Mouse (Mus musculus) splenic B cell, adult 2 months (primary cell): ENCODE results near the gene Zfp90.
A peak's percentile ranks its signal among the peaks of the same experiment; 100 is the strongest.
"Not testable (repeated sequence)": the region's sequence is repeated elsewhere in the genome, so short reads cannot be mapped to it uniquely, and the experiment has no call there.

Experiments used
- DNase-seq: peaks from one replicate; pipeline ENCODE4 v3.0.0-alpha.2; 2011; ENCODE audit warnings: low read depth, low spot score
- H3K27me3 ChIP-seq: 2 replicates; pipeline ENCODE4 v1.6.1; 2012; ENCODE audit warnings: mild to moderate bottlenecking, low read length, moderate library complexity, mixed read lengths; ENCODE audit not compliant: control insufficient read depth, poor library complexity, insufficient read depth, severe bottlenecking
- H3K36me3 ChIP-seq: 2 replicates; pipeline ENCODE4 v1.6.1; 2012; ENCODE audit warnings: mild to moderate bottlenecking, low read length, moderate library complexity, mixed read lengths; ENCODE audit not compliant: control insufficient read depth, poor library complexity, insufficient read depth, severe bottlenecking

Gene Zfp90

DNA sequence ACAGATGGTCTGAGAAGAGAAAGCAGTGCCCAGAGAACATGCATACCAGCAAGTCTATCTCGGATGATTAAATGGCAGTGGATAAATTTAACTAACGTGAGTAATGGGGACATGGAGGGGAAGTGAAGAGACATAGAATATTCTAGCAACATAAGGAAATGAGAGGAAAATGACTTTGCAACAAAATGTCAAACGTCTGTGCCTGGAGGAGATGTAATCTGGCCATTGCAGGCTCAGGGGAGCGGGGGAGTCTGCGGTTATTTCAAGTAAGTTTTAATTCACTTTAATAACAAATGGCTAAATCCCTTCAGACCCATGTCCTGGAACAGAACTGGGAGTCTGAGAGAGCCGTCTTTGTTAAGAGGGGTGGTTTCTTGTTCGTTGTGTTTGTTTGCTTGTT, 5.1 kb upstream of the Zfp90 start:
- Histone ChIP-seq H3K27me3 (no peaks in the 10 kb centered on the region), H3K36me3 (no peaks in the 10 kb centered on the region)
- no peak for DNase-seq

DNA sequence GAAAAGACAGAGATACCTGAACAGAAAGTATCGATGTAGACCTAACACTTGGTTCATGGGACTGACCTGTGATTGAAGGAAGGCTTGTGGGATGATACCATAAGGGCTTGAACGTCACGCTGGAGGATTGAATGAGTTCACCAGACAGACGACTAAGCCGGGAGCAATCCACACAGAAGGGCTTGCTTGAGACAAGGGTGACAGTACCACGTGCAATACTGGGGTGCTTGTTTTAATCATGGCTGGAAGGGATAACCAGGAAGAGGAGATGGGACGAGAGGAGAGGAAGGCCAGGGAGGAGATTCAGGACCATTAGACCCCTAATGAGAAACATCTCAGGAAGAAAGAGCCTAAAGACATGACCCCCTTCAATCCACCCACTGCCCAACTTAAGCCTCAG, 4.6 kb upstream of the Zfp90 start:
- Histone ChIP-seq H3K36me3 (no peaks in the 10 kb centered on the region), H3K27me3 (no peaks in the 10 kb centered on the region)
- no peak for DNase-seq

DNA sequence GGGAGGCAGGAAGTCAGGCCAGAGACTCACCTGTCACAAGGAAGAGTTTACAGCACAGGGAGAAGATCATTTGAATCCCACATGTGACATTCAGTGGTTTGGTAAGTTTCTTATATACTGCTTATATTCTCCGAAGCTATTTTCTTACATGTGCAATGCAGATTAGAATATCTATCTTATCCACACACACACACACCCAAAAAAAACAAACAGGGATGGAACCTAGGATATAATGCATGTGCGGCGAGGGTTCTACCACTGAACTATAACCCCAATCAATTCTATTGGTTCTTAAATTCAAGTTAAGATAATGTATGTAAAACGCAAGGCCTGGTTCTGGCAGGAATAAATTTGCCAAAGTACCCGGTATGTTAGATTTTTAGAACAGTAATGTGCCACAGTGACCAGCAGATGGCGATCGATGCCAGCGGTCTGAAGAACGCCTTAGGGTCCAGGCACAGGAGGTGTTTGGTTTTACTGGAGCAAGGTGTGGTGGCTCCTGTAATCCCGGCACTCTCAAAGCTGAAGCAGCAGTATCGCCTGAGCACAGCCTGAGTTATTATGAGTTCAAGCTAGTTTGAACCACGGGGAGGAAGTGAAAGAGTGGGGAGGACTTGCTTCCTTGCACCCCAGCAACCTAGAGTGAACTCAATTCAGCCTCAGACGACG, 3.2 kb upstream of the Zfp90 start:
- Histone ChIP-seq H3K27me3 (no peaks in the 10 kb centered on the region), H3K36me3 (no peaks in the 10 kb centered on the region)
- DNase-seq = peak; percentile 73

DNA sequence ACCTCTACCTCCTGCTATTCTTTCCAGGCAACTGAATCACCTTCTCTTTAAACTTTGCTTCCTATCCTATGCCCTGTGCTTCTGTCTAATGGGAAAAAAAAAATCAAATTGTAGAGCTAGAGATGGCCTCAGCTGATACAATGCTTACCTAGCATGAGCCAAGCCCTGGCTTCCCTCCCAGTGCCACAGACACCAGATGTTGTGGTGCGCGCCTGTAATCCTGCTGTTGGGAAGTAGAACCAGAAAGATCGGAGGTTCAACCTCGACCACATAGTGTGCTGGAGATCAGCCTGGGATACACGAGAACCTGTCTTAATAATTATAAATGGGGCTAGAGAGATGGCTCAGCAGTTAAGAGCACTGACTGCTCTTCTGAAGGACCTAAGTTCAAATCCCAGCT, 2.6 kb downstream of the Zfp90 start:
- no peaks in the 10 kb centered on the region for H3K27me3 ChIP-seq
- no peak for DNase-seq
- peaks cover 11% of the 10 kb centered on the region for H3K36me3 ChIP-seq

DNA sequence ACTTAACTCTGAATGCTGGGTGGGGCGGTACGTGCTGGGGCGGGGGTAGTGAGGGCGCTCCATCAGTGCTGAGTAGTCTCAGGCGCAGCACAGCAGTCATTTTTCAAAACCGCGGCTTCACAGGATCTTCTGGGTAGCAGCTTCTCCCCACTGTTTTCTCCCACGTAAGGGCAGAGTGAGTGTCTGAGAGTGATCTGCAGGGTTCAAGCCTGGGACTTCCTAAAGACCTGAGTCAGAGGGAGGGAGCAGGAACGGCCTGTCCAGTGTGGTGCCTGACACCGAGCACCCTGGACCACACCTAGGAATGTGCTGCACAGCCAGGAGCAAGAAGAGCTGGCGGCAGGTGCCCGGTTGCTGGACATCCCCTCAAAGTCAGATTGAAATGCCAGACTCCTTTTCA, 16.0 kb downstream of the Zfp90 start:
- no peak for DNase-seq
- no peaks in the 10 kb centered on the region for H3K36me3 ChIP-seq
- no peaks in the 10 kb centered on the region for H3K27me3 ChIP-seq

DNA sequence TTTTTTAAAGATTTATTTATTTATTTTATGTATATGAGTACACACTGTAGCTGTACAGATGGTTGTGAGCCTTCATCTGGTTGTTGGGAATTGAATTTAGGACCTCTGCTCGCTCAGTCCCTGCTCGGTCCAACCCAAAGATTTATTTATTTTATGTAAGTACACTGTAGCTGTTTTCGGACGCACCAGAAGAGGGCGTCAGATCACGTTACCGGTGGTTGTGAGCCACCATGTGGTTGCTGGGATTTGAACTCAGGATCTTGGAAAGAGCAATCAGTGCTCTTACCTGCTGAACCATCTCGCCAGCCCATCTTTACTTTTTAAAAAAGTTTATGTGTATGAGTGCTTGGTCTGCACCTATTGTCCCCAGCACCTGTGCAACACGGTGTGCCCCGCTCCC, 16.8 kb downstream of the Zfp90 start:
- not testable (repeated sequence) for H3K27me3 ChIP-seq, DNase-seq, H3K36me3 ChIP-seq

DNA sequence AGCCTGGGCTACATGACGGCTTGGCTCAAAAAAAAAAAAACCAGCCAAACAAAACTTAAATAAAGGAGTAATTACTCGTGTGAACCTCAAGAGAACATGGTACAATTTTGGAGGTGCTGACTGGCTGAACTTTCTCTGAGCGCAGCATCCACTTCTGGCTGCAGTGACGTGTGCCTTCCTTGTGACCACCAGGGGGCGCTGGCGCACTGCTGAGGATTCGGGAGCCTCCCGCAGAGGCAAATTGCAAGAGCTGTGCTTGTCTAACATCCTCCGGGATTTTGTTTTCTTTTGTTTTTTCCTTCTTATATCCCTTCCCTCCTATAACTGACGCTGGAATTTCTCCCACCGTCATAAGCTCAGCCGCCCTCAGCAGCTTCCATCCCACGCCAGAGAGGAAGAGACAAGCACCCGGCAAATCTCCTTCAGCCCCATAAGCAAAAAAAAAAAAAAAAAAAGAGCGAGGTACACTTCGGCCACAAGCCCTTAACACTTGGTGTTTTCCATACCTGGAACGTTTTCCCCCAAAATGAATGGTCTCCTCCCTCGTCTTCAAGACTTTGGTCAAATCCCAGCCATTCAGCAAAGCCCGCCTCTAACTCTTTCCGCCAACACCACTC, 17.9 kb downstream of the Zfp90 start:
- Histone ChIP-seq H3K36me3 (no peaks in the 10 kb centered on the region), H3K27me3 (no peaks in the 10 kb centered on the region)
- peak; percentile 83 for DNase-seq

DNA sequence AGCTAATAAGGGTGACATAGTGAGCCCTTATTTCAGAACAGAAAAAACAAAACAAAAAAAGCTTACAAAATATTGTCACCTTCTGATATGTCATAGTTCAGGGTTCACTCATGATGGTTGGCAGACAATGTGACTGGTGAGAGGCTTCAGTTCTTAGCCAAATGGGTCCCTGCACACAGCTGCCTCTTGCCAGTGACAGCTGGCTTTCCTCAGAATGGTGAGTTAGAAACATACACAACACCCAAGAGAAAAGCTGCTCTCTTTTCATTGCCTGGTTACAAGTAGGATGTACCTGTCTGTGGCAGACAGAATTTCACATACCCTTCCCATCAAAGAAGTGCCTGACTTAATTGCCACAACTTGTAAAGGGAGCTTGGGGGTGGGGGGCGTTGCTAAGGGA, 18.5 kb downstream of the Zfp90 start:
- Histone ChIP-seq H3K27me3 (no peaks in the 10 kb centered on the region), H3K36me3 (no peaks in the 10 kb centered on the region)
- DNase-seq = no peak

DNA sequence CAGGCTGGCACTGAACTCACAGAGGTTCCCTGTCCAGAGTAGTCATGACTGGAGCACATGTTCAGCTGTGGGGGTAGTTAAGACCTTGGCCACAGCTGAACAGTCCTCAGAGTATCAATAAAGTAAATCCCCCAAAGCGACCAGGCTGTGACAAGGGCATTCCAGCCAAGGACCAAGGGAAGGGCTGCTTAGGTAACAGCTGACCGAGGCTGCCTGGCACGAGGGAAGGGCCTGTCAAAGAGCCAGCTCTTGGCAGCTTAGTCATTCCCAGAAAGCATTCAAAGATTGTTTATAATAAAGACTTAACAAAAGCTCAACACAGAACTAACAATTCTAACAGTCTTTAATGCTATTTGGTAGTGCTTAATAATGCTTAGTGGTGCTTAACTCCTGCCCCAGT, 22.7 kb downstream of the Zfp90 start:
- no peak for DNase-seq

DNA sequence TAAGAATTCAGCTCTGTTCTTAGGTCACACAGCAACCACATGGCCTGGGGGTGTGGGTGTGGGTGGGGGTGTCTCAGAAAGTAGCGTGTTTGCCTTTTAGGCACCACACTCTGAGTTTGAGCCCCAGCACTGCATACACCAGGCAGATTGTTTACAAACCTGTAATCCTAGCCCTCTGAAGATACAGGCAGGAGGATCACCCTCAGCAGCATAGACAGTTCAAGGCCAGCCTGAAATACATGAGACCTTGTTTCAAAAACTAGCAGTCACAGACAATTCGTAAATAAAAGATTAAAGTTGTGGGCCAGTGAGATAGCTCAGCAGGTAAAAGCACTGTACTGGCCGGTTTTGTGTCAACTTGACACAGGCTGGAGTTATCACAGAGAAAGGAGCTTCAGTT, 25.0 kb downstream of the Zfp90 start:
- no peaks in the 10 kb centered on the region for H3K27me3 ChIP-seq
- no peak for DNase-seq
- no peaks in the 10 kb centered on the region for H3K36me3 ChIP-seq

More for the DNA sequence above, 22.7 kb downstream of the Zfp90 start:
- H3K27me3 ChIP-seq = no peaks in the 10 kb centered on the region
- no peaks in the 10 kb centered on the region for H3K36me3 ChIP-seq

DNA sequence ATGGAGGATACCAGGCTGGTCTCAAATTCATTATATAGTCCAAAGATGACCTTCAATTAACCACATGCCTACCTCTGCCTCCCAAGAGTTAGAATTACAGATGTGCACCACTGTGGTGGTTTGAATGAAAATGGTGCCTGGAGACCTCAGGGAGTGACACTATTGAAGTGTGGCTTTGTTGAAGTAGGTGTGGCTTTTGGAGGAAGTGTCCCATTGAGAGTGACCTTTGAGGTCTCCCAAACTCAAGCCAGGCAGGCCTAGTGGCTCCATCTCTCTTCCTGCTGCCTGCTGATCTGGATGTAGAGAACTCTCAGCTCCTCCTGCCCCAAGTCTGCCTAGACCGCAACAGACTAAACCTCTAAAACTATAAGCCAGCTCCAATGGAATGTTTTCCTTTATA, 27.6 kb downstream of the Zfp90 start:
- Histone ChIP-seq H3K27me3 (no peaks in the 10 kb centered on the region), H3K36me3 (no peaks in the 10 kb centered on the region)
- DNase-seq = no peak

DNA sequence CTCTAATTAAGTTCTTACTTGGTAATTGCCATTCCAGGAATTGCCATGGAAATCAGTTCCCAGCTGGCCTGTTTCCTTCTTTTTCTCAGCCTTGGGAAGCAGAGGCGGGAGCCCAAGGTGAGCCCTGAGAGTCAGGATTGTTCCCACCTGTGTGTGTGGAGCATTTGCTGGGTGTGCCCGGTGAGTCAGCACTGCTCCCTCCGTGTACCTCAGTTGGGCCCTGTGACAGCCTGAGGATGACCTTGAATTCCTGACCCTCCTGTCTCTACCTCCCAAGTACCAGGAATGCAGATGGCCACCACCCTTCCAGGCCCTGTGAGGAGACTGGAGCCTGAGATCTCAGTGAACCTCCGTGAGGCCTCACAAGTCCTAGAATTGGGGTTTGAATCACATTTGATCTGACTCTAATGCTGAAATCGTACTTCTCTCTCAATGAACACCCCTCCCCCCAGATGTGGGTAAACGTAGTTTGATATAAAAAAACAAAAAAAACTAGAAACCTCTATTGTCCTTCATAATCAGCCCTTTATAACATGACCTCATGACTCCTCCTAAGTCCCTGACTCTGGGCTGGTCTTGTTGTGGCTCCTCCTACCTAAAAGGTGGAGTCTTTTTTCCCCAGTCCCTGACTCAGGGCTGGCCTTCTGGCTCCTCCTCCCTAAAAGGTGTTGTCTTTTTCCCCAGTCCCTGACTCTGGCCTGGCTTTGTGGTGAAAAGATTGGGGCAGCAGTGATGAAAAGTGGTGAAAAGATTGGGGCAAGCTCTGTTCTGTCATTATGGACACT, 36.4 kb downstream of the Zfp90 start:
- no peak for DNase-seq
- Histone ChIP-seq H3K36me3 (no peaks in the 10 kb centered on the region), H3K27me3 (no peaks in the 10 kb centered on the region; the same call in 1 of the 2 replicates)

DNA sequence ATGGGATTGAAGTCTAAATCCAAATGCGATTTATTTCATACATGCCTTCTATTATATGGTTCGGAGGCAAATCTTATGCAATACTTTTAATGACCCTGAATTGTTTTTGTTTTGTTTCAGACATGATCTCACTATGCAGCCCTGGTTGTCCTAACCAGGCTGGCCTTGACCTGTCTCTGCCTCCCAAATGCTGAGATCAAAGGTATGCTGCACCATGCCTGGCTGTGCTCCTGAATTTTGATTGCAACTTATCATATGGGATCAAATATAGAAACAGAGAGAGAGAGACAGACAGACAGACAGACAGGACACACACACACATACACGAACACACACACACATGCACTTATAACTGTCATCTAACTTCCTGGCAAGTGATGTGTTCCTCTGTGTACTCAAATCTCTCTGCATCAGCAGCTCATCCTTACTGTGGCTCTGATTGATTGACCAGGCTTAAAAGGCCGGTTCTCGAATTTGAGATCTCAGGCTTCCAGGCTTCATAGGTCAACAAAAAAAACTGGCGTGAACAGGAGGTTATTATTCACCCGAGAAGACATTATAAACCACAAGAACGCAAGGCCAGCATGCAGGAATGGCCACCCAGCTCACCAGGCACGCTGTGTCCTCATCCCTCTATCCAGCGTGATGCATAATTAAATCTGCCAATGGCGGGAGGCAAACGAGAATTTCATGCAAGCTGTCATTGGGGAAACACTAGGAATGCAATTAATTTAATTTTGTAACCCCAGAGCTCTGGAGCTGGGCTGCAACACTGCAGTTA, 37.8 kb downstream of the Zfp90 start:
- DNase-seq = no peak
- H3K27me3 ChIP-seq = no peaks in the 10 kb centered on the region; the same call in 1 of the 2 replicates

DNA sequence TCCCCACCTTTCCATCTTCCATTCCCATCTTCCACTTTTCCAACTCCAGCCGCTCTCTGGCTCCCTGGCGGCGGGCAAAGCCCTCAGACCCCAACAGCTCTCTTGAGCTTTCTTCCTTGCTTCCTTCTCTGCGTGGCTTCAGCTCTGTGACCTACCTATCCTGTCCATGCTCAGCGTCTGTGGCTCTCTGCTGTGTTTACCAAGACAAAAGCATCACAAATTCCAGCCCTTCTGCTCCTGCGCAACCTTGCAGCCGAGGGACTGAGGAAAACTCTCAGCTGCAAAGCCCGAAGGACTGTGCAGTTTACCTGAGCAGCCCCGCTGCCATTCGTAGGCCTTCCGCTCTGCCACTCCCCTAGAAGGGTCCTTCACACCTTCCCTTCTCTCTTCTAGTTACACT, 38.9 kb downstream of the Zfp90 start:
- DNase-seq = no peak
- Histone ChIP-seq H3K27me3 (no peaks in the 10 kb centered on the region; the same call in 1 of the 2 replicates), H3K36me3 (no peaks in the 10 kb centered on the region)

More for the DNA sequence above, 37.8 kb downstream of the Zfp90 start:
- H3K36me3 ChIP-seq = no peaks in the 10 kb centered on the region

DNA sequence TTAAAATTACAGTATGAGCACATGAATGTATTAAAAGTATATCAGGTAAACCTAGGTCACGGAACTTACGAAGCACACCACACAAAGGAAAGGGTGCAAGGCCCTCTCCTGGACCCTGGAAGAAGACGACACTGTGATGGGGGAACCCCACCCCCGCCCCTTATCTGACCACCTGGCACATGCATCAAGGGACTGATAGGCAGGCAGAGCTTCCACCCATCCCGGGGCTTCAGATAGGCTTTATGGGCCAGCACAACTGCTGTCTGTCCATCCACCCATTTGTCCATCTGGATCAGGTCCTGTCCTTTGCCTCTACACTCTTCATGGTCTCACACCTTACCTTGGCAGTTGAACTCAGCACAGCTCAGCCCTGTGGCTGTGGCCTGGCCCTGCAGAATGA, 47.0 kb downstream of the Zfp90 start:
- no peaks in the 10 kb centered on the region for H3K36me3 ChIP-seq
- no peaks in the 10 kb centered on the region for H3K27me3 ChIP-seq
- no peak for DNase-seq
